Mouse (Mus musculus) testis, adult 10 weeks (tissue): ENCODE data around the gene Gins1. TPM values are rescaled to one million over a fixed set of nuclear protein-coding genes. Genes with fewer than 3 reads are reported as not detected.

Experiments used
- polyA plus RNA-seq: library from polyadenylated mRNA; stranded (reverse); fragments of 350-450 nt; fragmentation: Illumina TruSeq; extraction: RNeasy Lipid Tissue Mini Kit (QIAGEN cat#74804); gene quantifications from one replicate; pipeline ENCODE4 v1.2.3, GENCODE M21; 2014; ENCODE audit warnings: low read depth, low replicate concordance

Gene Gins1
- 46.5 TPM for polyA plus RNA-seq

GRCm38 (mm10) chr2:150904936-150905450 is at the start of gene Gins1:
Gene Gins1, plus strand, starts transcription at chr2:150905400.

GRCm38 (mm10) chr2:150904272-150904935 is 796 bp upstream of the Gins1 start, which contains the start of gene Abhd12:
Gene Abhd12, minus strand, starts transcription at chr2:150904741.

Other genes with a start within 250 kb of the Gins1 start
- gene Acss1, start 236.9 kb upstream of the Gins1 start, polyA plus RNA-seq = 5.9 TPM
- gene Vsx1, start 216.0 kb upstream of the Gins1 start, polyA plus RNA-seq = not detected
- 9.3 TPM for gene Entpd6, start 156.4 kb upstream of the Gins1 start, polyA plus RNA-seq
- gene Pygb, start 118.7 kb upstream of the Gins1 start, polyA plus RNA-seq = 2.1 TPM
- gene Abhd12, start 659 bp upstream of the Gins1 start, polyA plus RNA-seq = 49.0 TPM
- gene Ninl, start 134.0 kb downstream of the Gins1 start, polyA plus RNA-seq = 11.0 TPM
- 7.7 TPM for gene Nanp, start 134.0 kb downstream of the Gins1 start, polyA plus RNA-seq
- 103 TPM for gene Gm14151, start 186.9 kb downstream of the Gins1 start, polyA plus RNA-seq
- 164 TPM for gene Gm14147, start 192.8 kb downstream of the Gins1 start, polyA plus RNA-seq